Mouse (Mus musculus) limb, embryonic 14.5 days (tissue): ENCODE results near the gene Gm45711. TPM values are rescaled to one million over a fixed set of nuclear protein-coding genes. Genes with fewer than 3 reads are reported as not detected.

Source experiments
- ATAC-seq: fragments of 200-750 bp; cut with Nextera tagmentation; 2 replicates; pipeline ENCODE4 v1.8.0; 2017; ENCODE audit warnings: low read depth, moderate number of reproducible peaks, moderate TSS enrichment; ENCODE audit not compliant: low FRiP score
- DNase-seq: peaks from one replicate; pipeline ENCODE4 v3.0.0-alpha.2; 2015; ENCODE audit warnings: low spot score
- H3K27ac ChIP-seq: fragments of 300-500 bp; sonication (generic); replicated peaks from 2 replicates; pipeline ENCODE4 v1.5.1; 2014; ENCODE audit warnings: low read depth, mild to moderate bottlenecking, low read length, moderate library complexity, mixed read lengths
- H3K27me3 ChIP-seq: fragments of 300-500 bp; sonication (generic); 2 replicates; pipeline ENCODE4 v1.6.1; 2014; ENCODE audit warnings: low read length, mixed read lengths; ENCODE audit not compliant: control insufficient read depth, insufficient read depth
- H3K36me3 ChIP-seq: fragments of 300-500 bp; sonication (generic); 2 replicates; pipeline ENCODE4 v1.6.1; 2014; ENCODE audit warnings: mild to moderate bottlenecking, low read length, moderate library complexity, mixed read lengths; ENCODE audit not compliant: control insufficient read depth, insufficient read depth
- H3K4me1 ChIP-seq: fragments of 300-500 bp; sonication (generic); 2 replicates; pipeline ENCODE4 v1.6.1; 2014; ENCODE audit warnings: antibody characterized with exemption, low read length, mixed read lengths; ENCODE audit not compliant: control insufficient read depth, insufficient read depth
- H3K4me2 ChIP-seq: fragments of 300-500 bp; sonication (generic); replicated peaks from 2 replicates; pipeline ENCODE4 v1.6.1; 2014; ENCODE audit warnings: low read depth, mild to moderate bottlenecking, low read length, moderate library complexity; ENCODE audit not compliant: severe bottlenecking
- H3K4me3 ChIP-seq: fragments of 300-500 bp; sonication (generic); replicated peaks from 2 replicates; pipeline ENCODE4 v1.5.1; 2014; ENCODE audit warnings: low read length
- H3K9ac ChIP-seq: fragments of 300-500 bp; sonication (generic); 2 replicates; pipeline ENCODE4 v1.6.1; 2014; ENCODE audit warnings: mild to moderate bottlenecking, low read depth, low read length, moderate library complexity; ENCODE audit not compliant: severe bottlenecking
- H3K9me3 ChIP-seq: fragments of 300-500 bp; sonication (generic); 2 replicates; pipeline ENCODE4 v1.6.1; 2016; ENCODE audit warnings: low read length; ENCODE audit not compliant: control insufficient read depth
- POLR2A ChIP-seq: fragments of 200-500 bp; IDR thresholded peaks from 2 replicates; pipeline ENCODE4 v1.8.0; 2012; ENCODE audit warnings: inconsistent platforms, mild to moderate bottlenecking, moderate library complexity, borderline replicate concordance; ENCODE audit not compliant: insufficient read depth, insufficient read length; ENCODE audit errors: extremely low read depth
- WGBS: fragments of 180-500 bp; shearing (Covaris S2); extraction: QIAGEN DNeasy Blood & Tissue Kit; methylation state at CpG from one replicate; pipeline ENCODE4 v1.1.7; 2014; 5-methylcytosine and 5-hydroxymethylcytosine counted together
- polyA plus RNA-seq, 2 experiments: library from polyadenylated mRNA; depleted of rRNA in 1 of 2; stranded (reverse) in 1 of 2; unstranded in 1 of 2; fragments of >200 nt; fragmentation: Nextera tagmentation in 1 of 2; extraction: Ambion mirVana in 1 of 2; gene quantifications; 2 replicates each; pipeline versions ENCODE4 v1.2.1 to v1.2.3; 2012 to 2014

The Gm45711 gene
- polyA plus RNA-seq, 2 experiments, result not detected

GRCm38 (mm10) chr8:104348971-104349370 lies 39.1 kb upstream of the Gm45711 start:
- WGBS, result 87% methylated on average over 5 of the region's 5 CpGs
- H3K36me3 ChIP-seq, result peaks cover 52% of the 10 kb centered on the region

DNA sequence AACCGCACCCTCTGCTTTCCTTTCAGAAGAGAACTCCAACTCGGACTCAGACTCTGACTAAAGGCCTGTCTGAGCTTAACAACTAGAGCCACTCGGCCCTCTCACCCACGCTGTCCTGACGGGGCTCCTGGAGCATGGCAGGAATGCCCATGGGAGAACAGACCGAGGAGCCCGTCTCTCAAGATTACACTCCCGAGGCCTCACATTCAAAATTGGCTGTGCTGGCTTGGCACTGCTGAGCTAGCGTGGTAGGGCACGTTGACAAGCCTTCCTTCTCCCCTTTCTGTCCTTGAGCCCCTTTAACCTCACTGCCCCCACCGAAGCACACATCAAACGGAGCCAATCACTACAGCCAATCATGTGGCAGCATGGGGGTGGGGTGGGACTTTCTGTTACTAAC lies 36.8 kb upstream of the Gm45711 start:
- Histone ChIP-seq H3K4me3 (no peak overlapping the region), H3K4me1 (peaks cover 3% of the 10 kb centered on the region), H3K36me3 (peaks cover 45% of the 10 kb centered on the region), H3K4me2 (no peak overlapping the region), H3K27me3 (no peaks in the 10 kb centered on the region), H3K27ac (no peak overlapping the region), H3K9ac (no peak overlapping the region), H3K9me3 (no peaks in the 10 kb centered on the region)
- DNase-seq (no peak), ATAC-seq (no peak)
- WGBS, result 55% methylated on average over 12 of the region's 12 CpGs
- TF ChIP-seq POLR2A, result no peak

More at GRCm38 (mm10) chr8:104348971-104349370, 39.1 kb upstream of the Gm45711 start:
- Histone ChIP-seq H3K9me3 (no peaks in the 10 kb centered on the region), H3K4me1 (no peaks in the 10 kb centered on the region), H3K4me3 (no peak overlapping the region), H3K27me3 (no peaks in the 10 kb centered on the region), H3K9ac (no peak overlapping the region), H3K27ac (no peak overlapping the region), H3K4me2 (no peak overlapping the region)
- no peak for TF ChIP-seq POLR2A
- ATAC-seq (no peak), DNase-seq (no peak)

DNA sequence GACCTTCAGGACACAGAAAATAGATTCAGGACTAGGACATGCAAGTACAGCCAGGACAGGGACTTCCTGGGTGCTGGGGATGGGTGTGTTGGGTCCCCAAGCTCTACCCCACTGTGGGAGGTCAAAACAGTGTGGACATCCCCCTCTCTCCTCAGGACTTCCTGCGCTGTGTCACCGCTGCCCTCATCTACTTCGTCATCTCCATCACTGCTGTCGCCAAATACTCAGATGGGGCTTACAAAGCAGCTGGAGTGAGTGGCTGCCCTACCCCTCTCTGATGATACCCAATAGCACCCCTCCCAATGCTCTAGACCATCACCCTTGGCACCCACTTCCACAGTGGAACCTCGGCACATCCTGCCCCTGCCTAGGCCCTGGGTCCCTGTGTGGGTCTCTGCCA lies 34.7 kb upstream of the Gm45711 start:
- no peak for TF ChIP-seq POLR2A
- ATAC-seq (no peak), DNase-seq (no peak)
- WGBS, result 91% methylated on average over 5 of the region's 5 CpGs
- H3K27me3 ChIP-seq, result no peaks in the 10 kb centered on the region
- H3K4me3 ChIP-seq, result no peak overlapping the region
- no peak overlapping the region for H3K9ac ChIP-seq
- peaks cover 5% of the 10 kb centered on the region for H3K4me1 ChIP-seq
- H3K9me3 ChIP-seq, result no peaks in the 10 kb centered on the region
- H3K36me3 ChIP-seq, result peaks cover 38% of the 10 kb centered on the region
- no peak overlapping the region for H3K4me2 ChIP-seq
- no peak overlapping the region for H3K27ac ChIP-seq

- H3K4me3 ChIP-seq, result no peak overlapping the region
- peaks cover 38% of the 10 kb centered on the region for H3K36me3 ChIP-seq
- no peaks in the 10 kb centered on the region for H3K9me3 ChIP-seq
- peak; percentile 19; the same call in 1 of the 2 replicates for ATAC-seq
- peaks cover 5% of the 10 kb centered on the region for H3K4me1 ChIP-seq
- H3K9ac ChIP-seq, result no peak overlapping the region
- peak; percentile 81 for DNase-seq
- no peak overlapping the region for H3K4me2 ChIP-seq
- WGBS, result 16% methylated on average over 7 of the region's 7 CpGs
- H3K27ac ChIP-seq, result no peak overlapping the region
- TF ChIP-seq POLR2A, result no peak
- no peaks in the 10 kb centered on the region for H3K27me3 ChIP-seq
These were observed 34.1 kb upstream of the Gm45711 start for GRCm38 (mm10) chr8:104343957-104344356.

GRCm38 (mm10) chr8:104342426-104342825 lies 32.5 kb upstream of the Gm45711 start:
- no peak overlapping the region for H3K4me2 ChIP-seq
- ATAC-seq, result no peak
- no peak overlapping the region for H3K27ac ChIP-seq
- H3K9ac ChIP-seq, result no peak overlapping the region
- H3K9me3 ChIP-seq, result no peaks in the 10 kb centered on the region
- no peak for DNase-seq
- H3K27me3 ChIP-seq, result no peaks in the 10 kb centered on the region
- peaks cover 33% of the 10 kb centered on the region for H3K36me3 ChIP-seq
- peaks cover 5% of the 10 kb centered on the region for H3K4me1 ChIP-seq
- no peak overlapping the region for H3K4me3 ChIP-seq
- no peak for TF ChIP-seq POLR2A
- WGBS, result 76% methylated on average over 5 of the region's 5 CpGs

DNA sequence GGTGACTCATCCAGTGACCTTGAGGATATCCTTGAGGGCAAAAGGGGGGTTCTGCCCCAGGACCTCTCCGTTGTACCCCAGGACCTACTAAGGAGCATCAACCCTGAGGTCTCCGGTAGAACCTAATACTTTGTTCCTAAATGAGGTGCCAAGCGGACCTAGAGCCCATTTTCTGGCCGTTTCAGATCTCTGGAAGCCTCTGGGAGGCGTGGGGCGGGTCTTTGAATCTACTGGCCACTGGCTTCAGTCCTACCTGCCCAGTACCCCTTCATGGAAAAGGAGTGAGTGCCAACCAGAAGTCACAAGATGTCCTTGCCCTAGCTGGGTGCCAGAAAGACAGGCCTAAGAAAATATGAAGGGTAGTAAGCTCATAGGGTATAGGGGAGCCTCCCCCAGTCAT lies 31.8 kb upstream of the Gm45711 start:
- ATAC-seq, result no peak

More for the DNA sequence above, 31.8 kb upstream of the Gm45711 start:
- H3K9me3 ChIP-seq, result no peaks in the 10 kb centered on the region
- peaks cover 5% of the 10 kb centered on the region for H3K4me1 ChIP-seq
- 43% methylated on average over 6 of the region's 6 CpGs for WGBS
- peak overlapping the region; percentile 85 for H3K4me2 ChIP-seq
- no peaks in the 10 kb centered on the region for H3K27me3 ChIP-seq
- H3K9ac ChIP-seq, result peak overlapping the region; percentile 89
- TF ChIP-seq POLR2A, result no peak
- no peak overlapping the region for H3K27ac ChIP-seq
- peaks cover 25% of the 10 kb centered on the region for H3K36me3 ChIP-seq
- peak overlapping the region; percentile 67 for H3K4me3 ChIP-seq
- no peak for DNase-seq
